Mouse (Mus musculus): ENCODE data around the gene OR5BS1P. TPM values are rescaled to one million over a fixed set of nuclear protein-coding genes. Genes with fewer than 3 reads are reported as not detected.
A peak's percentile ranks its signal among the peaks of the same experiment; 100 is the strongest.

The OR5BS1P gene
- polyA plus RNA-seq, 1 experiment from 2014 or later = not detected

DNA sequence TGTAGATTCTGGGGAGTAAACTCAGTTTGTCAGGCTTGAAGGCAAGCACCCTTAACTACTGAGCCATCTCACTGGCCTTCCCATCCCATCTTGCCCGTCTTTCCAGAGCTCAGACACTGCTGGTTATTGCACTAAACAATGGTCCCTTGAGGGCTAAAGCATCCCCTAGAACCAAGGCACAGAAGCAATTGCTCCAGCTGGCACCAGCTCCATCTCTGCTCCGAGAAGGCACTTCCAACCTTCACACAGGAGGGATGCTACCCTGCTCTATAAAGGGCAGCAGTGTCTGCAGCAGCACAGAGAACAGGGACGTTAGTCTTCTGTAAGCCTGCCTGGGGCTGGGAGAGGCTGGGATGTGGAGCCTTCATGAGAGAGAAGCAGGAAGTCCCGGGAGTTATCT, 22.4 kb downstream of the OR5BS1P start, which contains the start of gene Olfr279:
Gene Olfr279, plus strand, starts transcription at position 301 of the 400 bp plus-strand sequence.
- Histone ChIP-seq H3K9me3 (replicated peaks; ENCODE audit: control insufficient read depth, low read length) (no peaks in the 10 kb centered on the region), H3K4me3 (ENCODE audit: low read depth, low read length) (no peak within 1 kb of the TSS), H3K27me3 (ENCODE audit: control insufficient read depth, insufficient read depth, low read depth, low read length) (no peaks in the 10 kb centered on the region), H3K4me1 (ENCODE audit: control insufficient read depth, low read depth, low read length) (no peaks in the 10 kb centered on the region), H3K9ac (ENCODE audit: low read depth, low read length) (no peak within 1 kb of the TSS), H3K36me3 (ENCODE audit: control insufficient read depth, insufficient read depth) (no peaks in the 10 kb centered on the region), H3K4me2 (ENCODE audit: low read depth, low read length) (no peak within 1 kb of the TSS), H3K27ac (ENCODE audit: low read length) (no peak within 1 kb of the TSS)
- 44% methylated on average over 4 of the region's 4 CpGs for WGBS (ENCODE audit: insufficient replicate concordance)
- ATAC-seq (ENCODE audit: low read depth) = no peak

GRCm38 (mm10) chr15:98497631-98498030, 27.9 kb downstream of the OR5BS1P start:
- Histone ChIP-seq H3K9me3 (replicated peaks; ENCODE audit: control insufficient read depth, low read length) (no peaks in the 10 kb centered on the region), H3K27ac (ENCODE audit: low read length) (no peak overlapping the region)
- 74% methylated on average over 17 of the region's 17 CpGs for WGBS (ENCODE audit: insufficient replicate concordance)

GRCm38 (mm10) chr15:98503317-98503716, 33.6 kb downstream of the OR5BS1P start:
- Histone ChIP-seq H3K27ac (ENCODE audit: low read length) (no peak overlapping the region), H3K4me2 (ENCODE audit: low read depth, low read length) (no peak overlapping the region), H3K36me3 (ENCODE audit: control insufficient read depth, insufficient read depth) (no peaks in the 10 kb centered on the region), H3K9me3 (replicated peaks; ENCODE audit: control insufficient read depth, low read length) (no peaks in the 10 kb centered on the region), H3K4me3 (ENCODE audit: low read depth, low read length) (no peak overlapping the region), H3K27me3 (ENCODE audit: control insufficient read depth, insufficient read depth, low read depth, low read length) (no peaks in the 10 kb centered on the region; the same call in 1 of the 2 replicates), H3K9ac (ENCODE audit: low read depth, low read length) (no peak overlapping the region), H3K4me1 (ENCODE audit: control insufficient read depth, low read depth, low read length) (no peaks in the 10 kb centered on the region; the same call in 1 of the 2 replicates)
- ATAC-seq (ENCODE audit: low read depth) = no peak
- WGBS (ENCODE audit: insufficient replicate concordance) = 68% methylated on average over 3 of the region's 3 CpGs

More at GRCm38 (mm10) chr15:98497631-98498030, 27.9 kb downstream of the OR5BS1P start:
- ATAC-seq (ENCODE audit: low read depth) = no peak
- no peaks in the 10 kb centered on the region for H3K36me3 ChIP-seq (ENCODE audit: control insufficient read depth, insufficient read depth)
- H3K27me3 ChIP-seq (ENCODE audit: control insufficient read depth, insufficient read depth, low read depth, low read length) = no peaks in the 10 kb centered on the region
- no peaks in the 10 kb centered on the region for H3K4me1 ChIP-seq (ENCODE audit: control insufficient read depth, low read depth, low read length)
- H3K4me3 ChIP-seq (ENCODE audit: low read depth, low read length) = no peak overlapping the region
- no peak overlapping the region for H3K9ac ChIP-seq (ENCODE audit: low read depth, low read length)
- H3K4me2 ChIP-seq (ENCODE audit: low read depth, low read length) = no peak overlapping the region

GRCm38 (mm10) chr15:98504514-98504913, 34.8 kb downstream of the OR5BS1P start:
- no peak overlapping the region for H3K4me2 ChIP-seq (ENCODE audit: low read depth, low read length)
- H3K9ac ChIP-seq (ENCODE audit: low read depth, low read length) = no peak overlapping the region
- H3K27me3 ChIP-seq (ENCODE audit: control insufficient read depth, insufficient read depth, low read depth, low read length) = no peaks in the 10 kb centered on the region; the same call in 1 of the 2 replicates
- no peaks in the 10 kb centered on the region for H3K36me3 ChIP-seq (ENCODE audit: control insufficient read depth, insufficient read depth)
- no peak for ATAC-seq (ENCODE audit: low read depth)
- H3K9me3 ChIP-seq (replicated peaks; ENCODE audit: control insufficient read depth, low read length) = no peaks in the 10 kb centered on the region
- H3K4me1 ChIP-seq (ENCODE audit: control insufficient read depth, low read depth, low read length) = no peaks in the 10 kb centered on the region; the same call in 1 of the 2 replicates
- WGBS (ENCODE audit: insufficient replicate concordance) = 12% methylated on average over 18 of the region's 18 CpGs
- H3K4me3 ChIP-seq (ENCODE audit: low read depth, low read length) = no peak overlapping the region
- no peak overlapping the region for H3K27ac ChIP-seq (ENCODE audit: low read length)

- 38% methylated on average over 9 of the region's 9 CpGs for WGBS (ENCODE audit: insufficient replicate concordance)
- no peak overlapping the region for H3K9ac ChIP-seq (ENCODE audit: low read depth, low read length)
- no peak overlapping the region for H3K27ac ChIP-seq (ENCODE audit: low read length)
- H3K36me3 ChIP-seq (ENCODE audit: control insufficient read depth, insufficient read depth) = no peaks in the 10 kb centered on the region
- no peak overlapping the region for H3K4me3 ChIP-seq (ENCODE audit: low read depth, low read length)
- peaks cover 5% of the 10 kb centered on the region for H3K4me1 ChIP-seq (ENCODE audit: control insufficient read depth, low read depth, low read length)
- ATAC-seq (ENCODE audit: low read depth) = no peak
- no peaks in the 10 kb centered on the region; the same call in 1 of the 2 replicates for H3K27me3 ChIP-seq (ENCODE audit: control insufficient read depth, insufficient read depth, low read depth, low read length)
- H3K4me2 ChIP-seq (ENCODE audit: low read depth, low read length) = no peak overlapping the region
- no peaks in the 10 kb centered on the region for H3K9me3 ChIP-seq (replicated peaks; ENCODE audit: control insufficient read depth, low read length)
Measured at GRCm38 (mm10) chr15:98506253-98506957, 36.7 kb downstream of the OR5BS1P start.

DNA sequence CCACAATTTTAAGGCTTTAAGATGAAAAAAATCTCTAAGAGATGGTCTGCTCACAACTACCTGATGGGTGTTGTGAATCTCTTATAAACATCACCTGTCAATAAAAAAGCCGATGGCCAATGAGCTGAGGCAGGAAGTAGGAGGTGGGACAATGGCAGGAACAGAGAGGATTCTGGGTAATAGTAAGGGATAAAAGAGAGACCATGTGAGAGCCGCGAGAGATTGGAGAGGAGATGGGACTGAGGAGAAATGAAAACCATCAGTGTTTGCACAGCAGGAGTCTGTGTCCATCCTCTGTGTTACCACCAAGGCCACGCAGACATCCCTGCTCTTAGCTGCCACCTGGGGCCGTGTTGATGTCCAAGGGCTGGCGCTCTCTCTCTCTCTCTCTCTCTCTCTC, 37.6 kb downstream of the OR5BS1P start:
- Histone ChIP-seq H3K9me3 (replicated peaks; ENCODE audit: control insufficient read depth, low read length) (no peaks in the 10 kb centered on the region), H3K27ac (ENCODE audit: low read length) (no peak overlapping the region), H3K4me3 (ENCODE audit: low read depth, low read length) (no peak overlapping the region), H3K9ac (ENCODE audit: low read depth, low read length) (no peak overlapping the region), H3K4me1 (ENCODE audit: control insufficient read depth, low read depth, low read length) (peaks cover 5% of the 10 kb centered on the region), H3K36me3 (ENCODE audit: control insufficient read depth, insufficient read depth) (no peaks in the 10 kb centered on the region), H3K27me3 (ENCODE audit: control insufficient read depth, insufficient read depth, low read depth, low read length) (no peaks in the 10 kb centered on the region; the same call in 1 of the 2 replicates), H3K4me2 (ENCODE audit: low read depth, low read length) (no peak overlapping the region)
- ATAC-seq (ENCODE audit: low read depth) = no peak
- 81% methylated on average over 6 of the region's 6 CpGs for WGBS (ENCODE audit: insufficient replicate concordance)

DNA sequence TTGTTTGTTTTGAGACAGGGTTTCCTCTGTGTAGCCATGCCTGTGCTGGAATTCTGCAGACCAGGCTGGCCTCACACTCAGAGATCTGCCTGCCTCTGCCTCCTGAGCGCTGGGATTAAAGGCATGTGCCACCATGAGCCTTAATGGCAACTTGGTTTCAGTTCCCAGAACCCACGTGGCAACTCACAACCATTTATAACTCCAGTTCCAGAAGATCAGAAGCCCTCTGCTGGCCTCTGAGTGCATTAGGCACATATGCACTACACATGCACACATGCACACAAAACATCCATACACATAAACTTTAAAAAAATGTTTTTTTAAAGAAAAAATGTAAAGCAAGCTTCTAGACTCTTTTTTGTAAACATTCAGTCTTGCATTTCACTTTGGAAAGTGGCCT, 39.7 kb downstream of the OR5BS1P start:
- no peak overlapping the region for H3K4me3 ChIP-seq (ENCODE audit: low read depth, low read length)
- no peaks in the 10 kb centered on the region for H3K9me3 ChIP-seq (replicated peaks; ENCODE audit: control insufficient read depth, low read length)
- H3K9ac ChIP-seq (ENCODE audit: low read depth, low read length) = no peak overlapping the region
- no peaks in the 10 kb centered on the region for H3K36me3 ChIP-seq (ENCODE audit: control insufficient read depth, insufficient read depth)
- no peak for ATAC-seq (ENCODE audit: low read depth)
- H3K4me1 ChIP-seq (ENCODE audit: control insufficient read depth, low read depth, low read length) = peaks cover 5% of the 10 kb centered on the region
- no peak overlapping the region for H3K27ac ChIP-seq (ENCODE audit: low read length)
- WGBS (ENCODE audit: insufficient replicate concordance) = 46% methylated on average over 2 of the region's 2 CpGs
- no peak overlapping the region for H3K4me2 ChIP-seq (ENCODE audit: low read depth, low read length)
- no peaks in the 10 kb centered on the region; the same call in 1 of the 2 replicates for H3K27me3 ChIP-seq (ENCODE audit: control insufficient read depth, insufficient read depth, low read depth, low read length)

- H3K4me3 ChIP-seq (ENCODE audit: low read depth, low read length) = peak overlapping the region; percentile 43
- ATAC-seq (ENCODE audit: low read depth) = no peak
- WGBS (ENCODE audit: insufficient replicate concordance) = 25% methylated on average over 25 of the region's 25 CpGs
Measured at GRCm38 (mm10) chr15:98510438-98511385, 41.0 kb downstream of the OR5BS1P start.

More at GRCm38 (mm10) chr15:98510438-98511385, 41.0 kb downstream of the OR5BS1P start:
- Histone ChIP-seq H3K9ac (ENCODE audit: low read depth, low read length) (peak overlapping the region; percentile 29; the same call in 1 of the 2 replicates), H3K4me2 (ENCODE audit: low read depth, low read length) (peak overlapping the region; percentile 60), H3K27me3 (ENCODE audit: control insufficient read depth, insufficient read depth, low read depth, low read length) (no peaks in the 10 kb centered on the region), H3K9me3 (replicated peaks; ENCODE audit: control insufficient read depth, low read length) (no peaks in the 10 kb centered on the region), H3K36me3 (ENCODE audit: control insufficient read depth, insufficient read depth) (no peaks in the 10 kb centered on the region), H3K4me1 (ENCODE audit: control insufficient read depth, low read depth, low read length) (peaks cover 5% of the 10 kb centered on the region), H3K27ac (ENCODE audit: low read length) (peak overlapping the region; percentile 2; the same call in 1 of the 2 replicates)
